Mouse (Mus musculus) NIH3T3 (cell line): ENCODE results near the gene Nid2.

Experiments used
- DNase-seq: peaks from one replicate; pipeline ENCODE4 v3.0.0-alpha.2; 2012; ENCODE audit warnings: low read depth

Nid2 gene

GRCm38 (mm10) chr14:19751025-19751771, at the start of gene Nid2:
Gene Nid2, plus strand, starts transcription at chr14:19751265.
- DNase-seq: peak; percentile 94

- no peak for DNase-seq
Observed at GRCm38 (mm10) chr14:19701546-19701945, 49.5 kb upstream of the Nid2 start.

- DNase-seq: peak; percentile 67
Observed at GRCm38 (mm10) chr14:19705649-19706048, 45.4 kb upstream of the Nid2 start.

GRCm38 (mm10) chr14:19706454-19706853, 44.6 kb upstream of the Nid2 start:
- DNase-seq: peak; percentile 88

- DNase-seq: peak; percentile 48
Observed at GRCm38 (mm10) chr14:19706997-19707396, 44.1 kb upstream of the Nid2 start.

GRCm38 (mm10) chr14:19707721-19708507, 43.2 kb upstream of the Nid2 start:
- DNase-seq: peak; percentile 5

- DNase-seq: no peak
Observed at GRCm38 (mm10) chr14:19709161-19709560, 41.9 kb upstream of the Nid2 start.

- DNase-seq: no peak
Observed at GRCm38 (mm10) chr14:19711771-19712170, 39.3 kb upstream of the Nid2 start.

GRCm38 (mm10) chr14:19713067-19713466, 38.0 kb upstream of the Nid2 start:
- no peak for DNase-seq

GRCm38 (mm10) chr14:19719077-19719476, 32.0 kb upstream of the Nid2 start:
- DNase-seq: no peak

- no peak for DNase-seq
Observed at GRCm38 (mm10) chr14:19720044-19720611, 30.9 kb upstream of the Nid2 start.

- DNase-seq: peak; percentile 92
Observed at GRCm38 (mm10) chr14:19728278-19728677, 22.8 kb upstream of the Nid2 start.

- peak; percentile 90 for DNase-seq
Observed at GRCm38 (mm10) chr14:19728737-19729136, 22.3 kb upstream of the Nid2 start.

- peak; percentile 56 for DNase-seq
Observed at GRCm38 (mm10) chr14:19732097-19732496, 19.0 kb upstream of the Nid2 start.

GRCm38 (mm10) chr14:19733490-19734282, 17.4 kb upstream of the Nid2 start:
- DNase-seq: peak; percentile 52

GRCm38 (mm10) chr14:19735303-19735702, 15.8 kb upstream of the Nid2 start:
- DNase-seq: peak; percentile 33

GRCm38 (mm10) chr14:19737568-19737967, 13.5 kb upstream of the Nid2 start:
- DNase-seq: peak; percentile 33

- DNase-seq: peak; percentile 65
Observed at GRCm38 (mm10) chr14:19738094-19738843, 12.8 kb upstream of the Nid2 start.

GRCm38 (mm10) chr14:19739416-19740146, 11.5 kb upstream of the Nid2 start:
- DNase-seq: no peak

- no peak for DNase-seq
Observed at GRCm38 (mm10) chr14:19740147-19740738, 10.8 kb upstream of the Nid2 start.
